Mouse (Mus musculus) limb, embryonic 14.5 days (tissue): ENCODE measurements at regions not wholly inside any gene's neighbourhood (a gene's known extent, or its start where the extent isn't known, plus 50 kb on each side); places are given as distances from the start of the nearest gene placed in this dataset.
A peak's percentile ranks its signal among the peaks of the same experiment; 100 is the strongest.

Experiments
- ATAC-seq: fragments of 200-750 bp; cut with Nextera tagmentation; 2 replicates; pipeline ENCODE4 v1.8.0; 2017; ENCODE audit warnings: low read depth, moderate number of reproducible peaks, moderate TSS enrichment; ENCODE audit not compliant: low FRiP score
- DNase-seq: peaks from one replicate; pipeline ENCODE4 v3.0.0-alpha.2; 2015; ENCODE audit warnings: low spot score
- H3K27ac ChIP-seq: fragments of 300-500 bp; sonication (generic); replicated peaks from 2 replicates; pipeline ENCODE4 v1.5.1; 2014; ENCODE audit warnings: low read depth, mild to moderate bottlenecking, low read length, moderate library complexity, mixed read lengths
- H3K27me3 ChIP-seq: fragments of 300-500 bp; sonication (generic); 2 replicates; pipeline ENCODE4 v1.6.1; 2014; ENCODE audit warnings: low read length, mixed read lengths; ENCODE audit not compliant: control insufficient read depth, insufficient read depth
- H3K36me3 ChIP-seq: fragments of 300-500 bp; sonication (generic); 2 replicates; pipeline ENCODE4 v1.6.1; 2014; ENCODE audit warnings: mild to moderate bottlenecking, low read length, moderate library complexity, mixed read lengths; ENCODE audit not compliant: control insufficient read depth, insufficient read depth
- H3K4me1 ChIP-seq: fragments of 300-500 bp; sonication (generic); 2 replicates; pipeline ENCODE4 v1.6.1; 2014; ENCODE audit warnings: antibody characterized with exemption, low read length, mixed read lengths; ENCODE audit not compliant: control insufficient read depth, insufficient read depth
- H3K4me2 ChIP-seq: fragments of 300-500 bp; sonication (generic); replicated peaks from 2 replicates; pipeline ENCODE4 v1.6.1; 2014; ENCODE audit warnings: low read depth, mild to moderate bottlenecking, low read length, moderate library complexity; ENCODE audit not compliant: severe bottlenecking
- H3K4me3 ChIP-seq: fragments of 300-500 bp; sonication (generic); replicated peaks from 2 replicates; pipeline ENCODE4 v1.5.1; 2014; ENCODE audit warnings: low read length
- H3K9ac ChIP-seq: fragments of 300-500 bp; sonication (generic); 2 replicates; pipeline ENCODE4 v1.6.1; 2014; ENCODE audit warnings: mild to moderate bottlenecking, low read depth, low read length, moderate library complexity; ENCODE audit not compliant: severe bottlenecking
- H3K9me3 ChIP-seq: fragments of 300-500 bp; sonication (generic); 2 replicates; pipeline ENCODE4 v1.6.1; 2016; ENCODE audit warnings: low read length; ENCODE audit not compliant: control insufficient read depth
- POLR2A ChIP-seq: fragments of 200-500 bp; IDR thresholded peaks from 2 replicates; pipeline ENCODE4 v1.8.0; 2012; ENCODE audit warnings: inconsistent platforms, mild to moderate bottlenecking, moderate library complexity, borderline replicate concordance; ENCODE audit not compliant: insufficient read depth, insufficient read length; ENCODE audit errors: extremely low read depth
- WGBS: fragments of 180-500 bp; shearing (Covaris S2); extraction: QIAGEN DNeasy Blood & Tissue Kit; methylation state at CpG from one replicate; pipeline ENCODE4 v1.1.7; 2014; 5-methylcytosine and 5-hydroxymethylcytosine counted together

GRCm38 (mm10) chr12:26067866-26068684 is 347.0 kb downstream of the Rnf144a start:
- 0 out of 2 replicates have a peak, but pooled peaks have one; percentile 26 for ATAC-seq
- Histone ChIP-seq H3K27ac (no peak overlapping the region), H3K27me3 (no peaks in the 10 kb centered on the region), H3K9ac (0 out of 2 replicates have a peak overlapping the region, but pooled peaks have one; percentile 9), H3K36me3 (no peaks in the 10 kb centered on the region), H3K4me3 (0 out of 2 replicates have a peak overlapping the region, but pooled peaks have one; percentile 9), H3K4me2 (peak overlapping the region; percentile 40), H3K4me1 (peaks cover 5% of the 10 kb centered on the region; the same call in 1 of the 2 replicates), H3K9me3 (no peaks in the 10 kb centered on the region)
- 7% methylated on average over 21 of the region's 24 CpGs for WGBS
- DNase-seq = peak; percentile 13
- no peak for TF ChIP-seq POLR2A

- WGBS = 66% methylated on average over 3 of the region's 3 CpGs
- ATAC-seq = no peak
- DNase-seq = no peak
Measured at GRCm38 (mm10) chr12:26060378-26060777, 354.7 kb downstream of the Rnf144a start.

DNA sequence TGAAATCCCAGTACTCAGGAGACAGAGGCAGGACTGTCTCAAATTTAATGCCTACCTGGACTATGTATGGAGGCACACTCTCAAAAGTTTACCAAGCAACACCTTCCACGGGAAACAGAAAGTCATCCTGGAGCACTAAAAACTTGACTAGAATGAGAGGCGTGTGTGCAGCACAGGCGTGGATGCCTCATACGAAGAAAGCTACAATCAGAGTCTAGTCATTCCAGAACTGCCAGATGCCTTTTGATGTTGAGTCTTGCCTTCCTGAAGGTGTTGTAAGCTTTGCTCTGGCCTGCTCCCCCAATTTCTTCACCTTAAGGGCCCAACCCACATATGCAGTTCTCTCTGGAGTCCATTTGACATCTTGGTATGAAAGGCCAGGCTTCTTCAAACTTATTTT is 356.0 kb downstream of the Rnf144a start:
- no peak overlapping the region for H3K4me2 ChIP-seq
- H3K4me1 ChIP-seq = no peaks in the 10 kb centered on the region
- 80% methylated on average over 4 of the region's 4 CpGs for WGBS
- ATAC-seq = no peak
- no peaks in the 10 kb centered on the region for H3K9me3 ChIP-seq
- H3K9ac ChIP-seq = no peak overlapping the region
- no peak for TF ChIP-seq POLR2A
- H3K27me3 ChIP-seq = no peaks in the 10 kb centered on the region
- no peaks in the 10 kb centered on the region for H3K36me3 ChIP-seq
- no peak overlapping the region for H3K4me3 ChIP-seq
- no peak overlapping the region for H3K27ac ChIP-seq
- no peak for DNase-seq

More at GRCm38 (mm10) chr12:26060378-26060777, 354.7 kb downstream of the Rnf144a start:
- TF ChIP-seq POLR2A = no peak
- H3K9me3 ChIP-seq = no peaks in the 10 kb centered on the region
- no peak overlapping the region for H3K9ac ChIP-seq
- H3K27me3 ChIP-seq = no peaks in the 10 kb centered on the region
- no peaks in the 10 kb centered on the region for H3K36me3 ChIP-seq
- H3K4me3 ChIP-seq = no peak overlapping the region
- H3K4me2 ChIP-seq = no peak overlapping the region
- no peaks in the 10 kb centered on the region for H3K4me1 ChIP-seq
- H3K27ac ChIP-seq = no peak overlapping the region

- TF ChIP-seq POLR2A = no peak
Measured at GRCm38 (mm10) chr12:26057491-26058054, 357.5 kb downstream of the Rnf144a start.

DNA sequence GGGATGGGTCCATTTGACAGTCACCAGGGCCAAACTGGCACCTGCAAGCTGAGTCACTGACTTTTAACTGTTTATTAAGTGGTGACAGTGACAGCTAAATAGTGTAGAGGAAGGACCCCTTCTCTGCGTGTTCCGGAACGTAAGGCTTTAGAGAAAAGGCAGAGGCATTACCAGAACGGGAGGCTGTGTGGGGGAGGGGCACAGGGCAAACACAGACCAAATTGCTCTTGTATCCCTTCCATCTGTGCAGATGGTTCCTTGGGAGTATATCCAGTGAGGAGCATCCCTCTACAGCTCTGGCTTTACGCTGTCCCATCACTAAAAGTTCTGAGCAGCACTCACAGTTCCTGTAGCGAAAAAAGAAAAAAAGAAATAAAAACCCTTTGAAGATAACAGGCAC is 368.1 kb downstream of the Rnf144a start:
- no peak overlapping the region for H3K27ac ChIP-seq
- H3K9me3 ChIP-seq = no peaks in the 10 kb centered on the region
- no peak overlapping the region for H3K4me2 ChIP-seq
- no peak overlapping the region for H3K9ac ChIP-seq
- H3K4me1 ChIP-seq = no peaks in the 10 kb centered on the region
- no peak overlapping the region for H3K4me3 ChIP-seq
- no peak for DNase-seq
- ATAC-seq = no peak
- H3K36me3 ChIP-seq = no peaks in the 10 kb centered on the region
- no peaks in the 10 kb centered on the region for H3K27me3 ChIP-seq
- TF ChIP-seq POLR2A = no peak
- WGBS = 77% methylated on average over 6 of the region's 6 CpGs

More at GRCm38 (mm10) chr12:26057491-26058054, 357.5 kb downstream of the Rnf144a start:
- no peak for ATAC-seq
- Histone ChIP-seq H3K4me1 (no peaks in the 10 kb centered on the region), H3K4me2 (no peak overlapping the region), H3K4me3 (no peak overlapping the region), H3K27ac (no peak overlapping the region), H3K36me3 (no peaks in the 10 kb centered on the region), H3K9ac (no peak overlapping the region), H3K9me3 (no peaks in the 10 kb centered on the region), H3K27me3 (no peaks in the 10 kb centered on the region)
- WGBS = 58% methylated on average over 9 of the region's 9 CpGs
- no peak for DNase-seq
